Mouse (Mus musculus): Measurements from ENCODE around the gene Fkbp9. TPM values are rescaled to one million over a fixed set of nuclear protein-coding genes. Genes with fewer than 3 reads are reported as not detected.

Fkbp9 gene
- polyA plus RNA-seq (2012; rRNA removed) (11.4 and 15.3 TPM in 2 replicates), polyA plus RNA-seq (2014; fragmentation: Nextera tagmentation; extraction: Ambion mirVana) (19.1 and 20.3 TPM in 2 replicates)

DNA sequence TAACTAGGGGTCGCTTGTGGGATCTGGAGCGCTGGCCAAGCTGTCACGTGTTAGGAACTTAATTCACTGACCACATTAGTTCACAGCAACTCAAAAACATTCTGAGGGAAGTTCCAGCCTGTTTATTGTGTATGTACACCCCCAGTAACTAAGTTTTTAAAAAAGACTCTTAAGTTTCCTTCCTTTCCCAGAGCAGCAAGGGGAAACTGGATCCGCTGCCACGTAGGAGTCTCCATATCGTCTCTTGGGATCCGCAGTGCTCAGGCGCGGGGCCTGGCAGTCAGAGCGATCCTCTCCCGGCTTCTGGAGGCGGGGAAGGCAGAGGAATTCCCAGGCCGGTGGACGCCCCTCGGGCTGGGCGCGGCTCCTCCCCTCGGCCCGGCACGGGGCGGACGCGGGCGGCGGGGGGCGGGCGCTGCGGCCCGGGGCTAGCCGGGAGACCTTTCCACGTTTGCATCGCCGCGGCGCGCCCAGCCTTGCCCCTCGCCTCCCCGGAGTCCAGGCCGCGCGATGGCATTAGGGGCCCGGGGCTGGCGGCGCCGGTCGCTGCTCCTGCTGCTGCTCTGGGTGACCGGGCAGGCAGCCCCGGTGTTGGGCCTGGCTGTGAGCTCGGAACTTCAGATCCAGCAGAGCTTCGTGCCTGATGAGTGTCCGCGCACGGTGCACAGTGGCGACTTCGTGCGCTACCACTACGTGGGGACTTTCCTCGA lies at the start of gene Fkbp9:
Gene Fkbp9 (plus strand): TSS at position 363 of the 710 bp plus-strand sequence.
- Histone ChIP-seq H3K36me3 (replicated peaks; ENCODE audit: control insufficient read depth, insufficient read depth, low read depth) (no peaks in the 10 kb centered on the region), H3K4me1 (replicated peaks; ENCODE audit: control insufficient read depth in 2 of 2, insufficient read depth in 2 of 2, low read length in 1 of 2) (0 out of 4 replicates have a peak, but pooled peaks cover 0 to 2% of the 10 kb centered on the region in 2 experiments), H3K4me2 (ENCODE audit: low read depth) (peak within 1 kb of the TSS; percentile 84), H3K27me3 (ENCODE audit: control insufficient read depth, insufficient read depth, low read length) (peaks cover 5% of the 10 kb centered on the region; the same call in 1 of the 2 replicates), H3K4me3 (ENCODE audit: insufficient read depth in 1 of 2, low read depth in 2 of 2, low read length in 2 of 2) (peak within 1 kb of the TSS; percentile 59 to 69), H3K9me3 (ENCODE audit: control insufficient read depth, low read length) (no peaks in the 10 kb centered on the region), H3K27ac (no peak within 1 kb of the TSS), H3K9ac (replicated peaks) (peak within 1 kb of the TSS; percentile 62)
- no peak for TF ChIP-seq CTCF (IDR thresholded peaks at IDR 0.05; ENCODE audit: low read depth)
- no peak for TF ChIP-seq EP300 (IDR thresholded peaks at IDR 0.05; ENCODE audit: low read depth)
- ATAC-seq (ENCODE audit: insufficient read depth) (peak; percentile 87), DNase-seq (ENCODE audit: low read depth in 3 of 3, low spot score in 3 of 3) (peak in 2 of 3 experiments; percentile 13 to 28)
- 1% methylated on average over 57 of the region's 58 CpGs for WGBS (ENCODE audit: insufficient replicate concordance)

- ATAC-seq (ENCODE audit: insufficient read depth) (no peak), DNase-seq (ENCODE audit: low read depth in 3 of 3, low spot score in 3 of 3) (no peak)
- WGBS (ENCODE audit: insufficient replicate concordance): 52% methylated on average over 4 of the region's 4 CpGs
- Histone ChIP-seq H3K27me3 (ENCODE audit: control insufficient read depth, insufficient read depth, low read length) (no peaks in the 10 kb centered on the region), H3K36me3 (replicated peaks; ENCODE audit: control insufficient read depth, insufficient read depth, low read depth) (peaks cover 60% of the 10 kb centered on the region), H3K4me2 (ENCODE audit: low read depth) (peak overlapping the region; percentile 28), H3K4me3 (ENCODE audit: insufficient read depth in 1 of 2, low read depth in 2 of 2, low read length in 2 of 2) (no peak overlapping the region), H3K9ac (replicated peaks) (no peak overlapping the region), H3K4me1 (replicated peaks; ENCODE audit: control insufficient read depth in 2 of 2, insufficient read depth in 2 of 2, low read length in 1 of 2) (peaks cover 18 to 20% of the 10 kb centered on the region in 2 experiments), H3K27ac (no peak overlapping the region; the same call in 1 of the 2 replicates), H3K9me3 (ENCODE audit: control insufficient read depth, low read length) (no peaks in the 10 kb centered on the region)
- TF ChIP-seq CTCF (IDR thresholded peaks at IDR 0.05; ENCODE audit: low read depth) (no peak), EP300 (IDR thresholded peaks at IDR 0.05; ENCODE audit: low read depth) (no peak)
Measured at GRCm38 (mm10) chr6:56783561-56784272, 48.1 kb upstream of the Fkbp9 start.

- H3K9ac ChIP-seq (replicated peaks): no peak overlapping the region
- H3K4me3 ChIP-seq (ENCODE audit: insufficient read depth in 1 of 2, low read depth in 2 of 2, low read length in 2 of 2): no peak overlapping the region
- TF ChIP-seq EP300 (IDR thresholded peaks at IDR 0.05; ENCODE audit: low read depth) (no peak), CTCF (IDR thresholded peaks at IDR 0.05; ENCODE audit: low read depth) (no peak)
Measured at GRCm38 (mm10) chr6:56785068-56785467, 46.8 kb upstream of the Fkbp9 start.

GRCm38 (mm10) chr6:56787668-56788067 lies 44.2 kb upstream of the Fkbp9 start:
- DNase-seq (ENCODE audit: low read depth in 3 of 3, low spot score in 3 of 3): no peak
- Histone ChIP-seq H3K4me1 (replicated peaks; ENCODE audit: control insufficient read depth in 2 of 2, insufficient read depth in 2 of 2, low read length in 1 of 2) (peaks cover 30 to 31% of the 10 kb centered on the region in 2 experiments), H3K36me3 (replicated peaks; ENCODE audit: control insufficient read depth, insufficient read depth, low read depth) (peaks cover 36% of the 10 kb centered on the region)

More at GRCm38 (mm10) chr6:56785068-56785467, 46.8 kb upstream of the Fkbp9 start:
- ATAC-seq (ENCODE audit: insufficient read depth) (no peak), DNase-seq (ENCODE audit: low read depth in 3 of 3, low spot score in 3 of 3) (no peak)
- Histone ChIP-seq H3K27me3 (ENCODE audit: control insufficient read depth, insufficient read depth, low read length) (no peaks in the 10 kb centered on the region), H3K27ac (no peak overlapping the region), H3K9me3 (ENCODE audit: control insufficient read depth, low read length) (no peaks in the 10 kb centered on the region), H3K36me3 (replicated peaks; ENCODE audit: control insufficient read depth, insufficient read depth, low read depth) (peaks cover 52% of the 10 kb centered on the region), H3K4me1 (replicated peaks; ENCODE audit: control insufficient read depth in 2 of 2, insufficient read depth in 2 of 2, low read length in 1 of 2) (peaks cover 25 to 28% of the 10 kb centered on the region in 2 experiments), H3K4me2 (ENCODE audit: low read depth) (no peak overlapping the region)
- 67% methylated on average over 5 of the region's 5 CpGs for WGBS (ENCODE audit: insufficient replicate concordance)

GRCm38 (mm10) chr6:56789336-56789735 lies 42.5 kb upstream of the Fkbp9 start:
- no peaks in the 10 kb centered on the region for H3K9me3 ChIP-seq (ENCODE audit: control insufficient read depth, low read length)
- ATAC-seq (ENCODE audit: insufficient read depth) (no peak), DNase-seq (ENCODE audit: low read depth in 3 of 3, low spot score in 3 of 3) (peak in 1 of 3 experiments; percentile 11)
- H3K27me3 ChIP-seq (ENCODE audit: control insufficient read depth, insufficient read depth, low read length): no peaks in the 10 kb centered on the region
- TF ChIP-seq CTCF (IDR thresholded peaks at IDR 0.05; ENCODE audit: low read depth) (no peak), EP300 (IDR thresholded peaks at IDR 0.05; ENCODE audit: low read depth) (peak; percentile 62)
- peaks cover 23 to 26% of the 10 kb centered on the region in 2 experiments for H3K4me1 ChIP-seq (replicated peaks; ENCODE audit: control insufficient read depth in 2 of 2, insufficient read depth in 2 of 2, low read length in 1 of 2)
- H3K27ac ChIP-seq: no peak overlapping the region
- H3K36me3 ChIP-seq (replicated peaks; ENCODE audit: control insufficient read depth, insufficient read depth, low read depth): peaks cover 23% of the 10 kb centered on the region
- H3K9ac ChIP-seq (replicated peaks): no peak overlapping the region
- 21% methylated on average over 3 of the region's 3 CpGs for WGBS (ENCODE audit: insufficient replicate concordance)
- H3K4me3 ChIP-seq (ENCODE audit: insufficient read depth in 1 of 2, low read depth in 2 of 2, low read length in 2 of 2): no peak overlapping the region
- H3K4me2 ChIP-seq (ENCODE audit: low read depth): no peak overlapping the region

More at GRCm38 (mm10) chr6:56787668-56788067, 44.2 kb upstream of the Fkbp9 start:
- Histone ChIP-seq H3K27me3 (ENCODE audit: control insufficient read depth, insufficient read depth, low read length) (no peaks in the 10 kb centered on the region), H3K4me3 (ENCODE audit: insufficient read depth in 1 of 2, low read depth in 2 of 2, low read length in 2 of 2) (no peak overlapping the region), H3K9ac (replicated peaks) (no peak overlapping the region), H3K27ac (no peak overlapping the region), H3K9me3 (ENCODE audit: control insufficient read depth, low read length) (no peaks in the 10 kb centered on the region), H3K4me2 (ENCODE audit: low read depth) (no peak overlapping the region)
- no peak for ATAC-seq (ENCODE audit: insufficient read depth)
- TF ChIP-seq CTCF (IDR thresholded peaks at IDR 0.05; ENCODE audit: low read depth): no peak
- no peak for TF ChIP-seq EP300 (IDR thresholded peaks at IDR 0.05; ENCODE audit: low read depth)
- 52% methylated on average over 2 of the region's 2 CpGs for WGBS (ENCODE audit: insufficient replicate concordance)

Data from liver, embryonic 14.5 days (tissue).